Mouse (Mus musculus) MN1 (cell line): ENCODE results near the gene Yy1.
"Not testable (repeated sequence)": the region's sequence is repeated elsewhere in the genome, so short reads cannot be mapped to it uniquely, and the experiment has no call there.

ENCODE experiments used
- DNase-seq: peaks from one replicate; pipeline ENCODE4 v3.0.0-alpha.2; 2016; ENCODE audit warnings: low spot score

Gene Yy1

GRCm38 (mm10) chr12:108827641-108828040 lies 34.9 kb downstream of the Yy1 start:
- peak; percentile 25 for DNase-seq

- peak; percentile 17 for DNase-seq
Observed at GRCm38 (mm10) chr12:108829636-108830035, 36.9 kb downstream of the Yy1 start.

GRCm38 (mm10) chr12:108830358-108830757 lies 37.6 kb downstream of the Yy1 start:
- no peak for DNase-seq

GRCm38 (mm10) chr12:108831966-108832643 lies 39.3 kb downstream of the Yy1 start:
- DNase-seq = peak; percentile 84

- DNase-seq = peak; percentile 33
Observed at GRCm38 (mm10) chr12:108832851-108833250, 40.1 kb downstream of the Yy1 start.

- peak; percentile 23 for DNase-seq
Observed at GRCm38 (mm10) chr12:108833408-108833807, 40.6 kb downstream of the Yy1 start.

GRCm38 (mm10) chr12:108834337-108834736 lies 41.6 kb downstream of the Yy1 start:
- DNase-seq = no peak

GRCm38 (mm10) chr12:108834786-108835185 lies 42.0 kb downstream of the Yy1 start:
- DNase-seq = no peak

GRCm38 (mm10) chr12:108835208-108835839 lies 42.6 kb downstream of the Yy1 start:
- DNase-seq = no peak

- peak; percentile 90 for DNase-seq
Observed at GRCm38 (mm10) chr12:108835840-108836409, 43.2 kb downstream of the Yy1 start, which contains the start of the genes Slc25a29 and Slc25a47. Slc25a29 (minus strand) TSS chr12:108835883. Slc25a47 (plus strand) TSS chr12:108836046.

- no peak for DNase-seq
Observed at GRCm38 (mm10) chr12:108836722-108837121, 43.9 kb downstream of the Yy1 start.

- DNase-seq = no peak
Observed at GRCm38 (mm10) chr12:108841181-108841580, 48.4 kb downstream of the Yy1 start.

- DNase-seq = no peak
Observed at GRCm38 (mm10) chr12:108842663-108843062, 49.9 kb downstream of the Yy1 start.

GRCm38 (mm10) chr12:108848033-108848432 lies 55.3 kb downstream of the Yy1 start:
- not testable (repeated sequence) for DNase-seq

GRCm38 (mm10) chr12:108849488-108850022 lies 56.8 kb downstream of the Yy1 start:
- no peak for DNase-seq

- DNase-seq = no peak
Observed at GRCm38 (mm10) chr12:108850129-108850528, 57.4 kb downstream of the Yy1 start.

GRCm38 (mm10) chr12:108850886-108851285 lies 58.1 kb downstream of the Yy1 start:
- DNase-seq = no peak

GRCm38 (mm10) chr12:108852822-108853221 lies 60.0 kb downstream of the Yy1 start:
- no peak for DNase-seq

- DNase-seq = no peak
Observed at GRCm38 (mm10) chr12:108855081-108855480, 62.3 kb downstream of the Yy1 start.

- no peak for DNase-seq
Observed at GRCm38 (mm10) chr12:108856186-108856585, 63.4 kb downstream of the Yy1 start.

- DNase-seq = no peak
Observed at GRCm38 (mm10) chr12:108857109-108857508, 64.3 kb downstream of the Yy1 start.

GRCm38 (mm10) chr12:108857589-108858184 lies 64.9 kb downstream of the Yy1 start:
- no peak for DNase-seq
